Mouse (Mus musculus) neural tube, embryonic 13.5 days (tissue): ENCODE results near the gene Ccdc24. TPM values are rescaled to one million over a fixed set of nuclear protein-coding genes. Genes with fewer than 3 reads are reported as not detected.

Experiments used
- ATAC-seq: fragments of 200-750 bp; cut with Nextera tagmentation; 2 replicates; pipeline ENCODE4 v1.8.0; 2017; ENCODE audit warnings: low read depth, mild to moderate bottlenecking, moderate TSS enrichment, moderate library complexity
- H3K27ac ChIP-seq: fragments of 300-500 bp; sonication (generic); replicated peaks from 2 replicates; pipeline ENCODE4 v1.5.1; 2015; ENCODE audit warnings: moderate library complexity, mild to moderate bottlenecking, inconsistent platforms
- H3K27me3 ChIP-seq: fragments of 300-500 bp; sonication (generic); 2 replicates; pipeline ENCODE4 v1.6.1; 2015; ENCODE audit warnings: mild to moderate bottlenecking, inconsistent platforms
- H3K36me3 ChIP-seq: fragments of 300-500 bp; sonication (generic); 2 replicates; pipeline ENCODE4 v1.6.1; 2015; ENCODE audit warnings: mild to moderate bottlenecking, inconsistent platforms
- H3K4me1 ChIP-seq: fragments of 300-500 bp; sonication (generic); replicated peaks from 2 replicates; pipeline ENCODE4 v1.6.1; 2015; ENCODE audit warnings: inconsistent platforms
- H3K4me2 ChIP-seq: fragments of 300-500 bp; sonication (generic); 2 replicates; pipeline ENCODE4 v1.6.1; 2015; ENCODE audit warnings: inconsistent platforms, mild to moderate bottlenecking, moderate library complexity
- H3K4me3 ChIP-seq: fragments of 300-500 bp; sonication (generic); 2 replicates; pipeline ENCODE4 v1.5.1; 2015; ENCODE audit warnings: mild to moderate bottlenecking, inconsistent platforms
- H3K9ac ChIP-seq: fragments of 300-500 bp; sonication (generic); 2 replicates; pipeline ENCODE4 v1.6.1; 2015; ENCODE audit warnings: moderate library complexity, mild to moderate bottlenecking, inconsistent platforms
- H3K9me3 ChIP-seq: fragments of 300-500 bp; sonication (generic); 2 replicates; pipeline ENCODE4 v1.6.1; 2016; ENCODE audit warnings: inconsistent platforms
- WGBS: fragments of 180-500 bp; shearing (Covaris S2); methylation state at CpG from one replicate; pipeline ENCODE4 v1.1.7; 2015; 5-methylcytosine and 5-hydroxymethylcytosine counted together
- polyA plus RNA-seq: library from polyadenylated mRNA; unstranded; fragments of >200 nt; fragmentation: Nextera tagmentation; extraction: Ambion mirVana; gene quantifications from 2 replicates; pipeline ENCODE4 v1.2.1, GENCODE M21; 2015

Gene Ccdc24
- 1.7 and 2.5 TPM in 2 replicates for polyA plus RNA-seq

DNA sequence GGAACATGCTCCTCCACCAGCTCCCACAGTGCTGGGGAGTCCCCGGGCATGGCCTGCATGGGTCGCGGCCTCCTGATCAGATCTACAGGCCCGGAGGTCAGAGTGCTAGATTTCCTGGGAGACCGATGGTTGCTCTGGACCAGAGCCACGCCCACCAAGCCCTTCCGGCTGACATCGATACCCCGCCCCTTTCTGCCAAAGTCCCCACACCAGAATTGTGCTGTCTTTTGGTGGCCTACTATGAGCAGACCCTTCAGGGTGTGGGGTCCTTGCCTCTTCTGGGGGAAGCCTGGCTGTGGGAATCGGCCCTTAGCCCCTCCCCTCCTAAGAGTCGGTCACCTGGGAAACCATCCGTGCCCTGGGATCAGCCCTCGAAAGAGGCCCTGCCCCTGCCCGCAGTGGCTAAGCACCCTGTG lies at the start of gene Ccdc24:
Gene Ccdc24, minus strand, starts transcription at position 87 of the 416 bp plus-strand sequence.
- WGBS: 10% methylated on average over 14 of the region's 14 CpGs
- Histone ChIP-seq H3K9me3 (no peaks in the 10 kb centered on the region), H3K27me3 (peaks cover 2% of the 10 kb centered on the region; the same call in 1 of the 2 replicates), H3K4me2 (peak within 1 kb of the TSS; percentile 35), H3K36me3 (peaks cover 47% of the 10 kb centered on the region), H3K9ac (peak within 1 kb of the TSS; percentile 23; the same call in 1 of the 2 replicates), H3K27ac (no peak within 1 kb of the TSS), H3K4me1 (peaks cover 24% of the 10 kb centered on the region), H3K4me3 (no peak within 1 kb of the TSS)
- ATAC-seq: peak; percentile 16; the same call in 1 of the 2 replicates

DNA sequence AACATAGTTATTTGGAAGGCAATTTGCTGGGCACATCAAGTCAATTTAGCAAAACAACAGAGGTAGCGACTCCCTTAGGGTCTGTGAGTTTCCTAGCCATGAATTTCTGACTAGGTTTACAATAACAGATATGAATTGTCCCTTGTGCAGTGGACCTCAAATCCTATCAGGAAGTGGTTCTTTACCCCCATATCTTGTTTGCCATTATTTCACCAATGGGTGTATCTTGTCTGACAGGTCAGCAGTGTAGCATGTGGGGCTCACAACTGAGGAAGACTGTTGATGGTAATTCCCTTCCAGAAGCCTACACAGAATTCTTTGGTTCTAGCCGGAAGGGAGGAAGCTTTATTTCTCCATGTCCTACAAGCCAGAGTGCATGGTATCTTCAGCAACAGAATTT lies 49.0 kb upstream of the Ccdc24 start:
- Histone ChIP-seq H3K9me3 (no peaks in the 10 kb centered on the region), H3K27me3 (peaks cover 24% of the 10 kb centered on the region), H3K36me3 (no peaks in the 10 kb centered on the region), H3K4me2 (no peak overlapping the region), H3K4me1 (peaks cover 4% of the 10 kb centered on the region), H3K27ac (no peak overlapping the region), H3K9ac (no peak overlapping the region), H3K4me3 (no peak overlapping the region)
- ATAC-seq: no peak
- WGBS: 84% methylated on average over 2 of the region's 2 CpGs

DNA sequence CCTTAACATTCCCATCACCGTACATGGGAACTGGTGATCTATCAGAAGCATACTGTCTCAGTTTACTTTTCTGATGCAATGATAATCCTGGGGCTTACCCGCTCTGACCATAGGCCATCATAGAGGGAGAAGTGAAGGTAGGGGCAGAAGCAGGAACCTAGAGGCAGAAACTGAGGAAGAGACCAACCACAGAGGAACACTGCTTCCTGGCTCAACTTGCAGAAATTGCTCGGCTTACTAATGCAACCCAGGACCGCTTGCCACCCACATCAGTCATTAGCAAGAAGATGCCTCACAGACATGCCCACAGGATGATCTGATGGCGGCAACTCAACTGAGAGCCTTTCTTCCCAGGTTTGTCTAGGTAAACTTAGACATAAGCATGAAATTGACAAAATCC lies 46.4 kb upstream of the Ccdc24 start:
- no peaks in the 10 kb centered on the region for H3K9me3 ChIP-seq
- H3K9ac ChIP-seq: no peak overlapping the region
- H3K27me3 ChIP-seq: peaks cover under 1% of the 10 kb centered on the region; the same call in 1 of the 2 replicates
- no peak for ATAC-seq
- no peak overlapping the region for H3K4me2 ChIP-seq
- H3K36me3 ChIP-seq: no peaks in the 10 kb centered on the region
- H3K4me3 ChIP-seq: no peak overlapping the region
- WGBS: 92% methylated on average over 5 of the region's 5 CpGs
- H3K27ac ChIP-seq: no peak overlapping the region
- H3K4me1 ChIP-seq: peaks cover 17% of the 10 kb centered on the region

DNA sequence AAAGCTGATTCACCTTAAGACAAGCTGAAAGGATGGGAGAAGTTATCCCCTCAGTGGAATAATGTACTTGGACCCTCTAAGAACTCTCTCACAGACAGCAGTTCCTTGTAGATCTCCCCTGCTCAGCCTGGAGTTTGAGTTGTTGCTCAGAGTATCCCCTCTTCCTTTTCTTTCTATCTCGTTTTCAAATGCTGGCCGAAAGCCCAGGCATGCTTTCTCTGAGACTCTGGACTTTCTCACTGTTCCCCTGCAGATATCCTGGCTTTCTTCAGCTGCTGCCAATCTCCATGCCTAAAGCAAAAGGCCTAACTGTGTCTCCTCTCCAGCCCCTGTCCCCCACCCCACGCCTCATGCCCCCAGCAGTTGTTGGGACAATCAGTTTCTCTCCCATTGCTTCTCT lies 45.9 kb upstream of the Ccdc24 start:
- no peak for ATAC-seq
- Histone ChIP-seq H3K27me3 (no peaks in the 10 kb centered on the region; the same call in 1 of the 2 replicates), H3K9me3 (no peaks in the 10 kb centered on the region), H3K36me3 (no peaks in the 10 kb centered on the region), H3K9ac (no peak overlapping the region), H3K4me2 (no peak overlapping the region), H3K4me3 (no peak overlapping the region), H3K27ac (no peak overlapping the region), H3K4me1 (peaks cover 22% of the 10 kb centered on the region)
- WGBS: 77% methylated on average over 3 of the region's 3 CpGs

DNA sequence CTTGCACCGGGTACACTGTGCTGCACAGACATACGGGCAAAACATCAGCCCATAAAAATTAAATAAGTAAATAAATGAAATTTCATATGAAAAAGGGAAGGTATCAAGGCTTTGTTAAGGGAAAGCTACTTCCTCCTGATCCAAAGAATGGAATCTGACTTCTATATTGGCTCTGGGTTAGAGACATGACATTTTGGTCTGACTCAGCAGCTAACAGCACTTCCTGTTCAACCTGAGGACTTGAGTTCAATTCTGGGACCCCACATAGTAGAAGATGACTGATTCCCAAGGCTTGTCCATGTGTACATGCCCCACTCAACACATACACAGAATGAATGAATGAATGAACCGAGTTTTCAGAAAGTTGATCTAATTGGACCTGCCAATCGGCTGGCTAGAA lies 45.5 kb upstream of the Ccdc24 start:
- WGBS: 94% methylated on average over 4 of the region's 4 CpGs
- no peaks in the 10 kb centered on the region for H3K36me3 ChIP-seq
- H3K4me3 ChIP-seq: no peak overlapping the region
- H3K27ac ChIP-seq: no peak overlapping the region
- no peaks in the 10 kb centered on the region for H3K9me3 ChIP-seq
- ATAC-seq: no peak
- no peaks in the 10 kb centered on the region; the same call in 1 of the 2 replicates for H3K27me3 ChIP-seq
- H3K4me2 ChIP-seq: no peak overlapping the region
- peaks cover 26% of the 10 kb centered on the region for H3K4me1 ChIP-seq
- H3K9ac ChIP-seq: no peak overlapping the region

DNA sequence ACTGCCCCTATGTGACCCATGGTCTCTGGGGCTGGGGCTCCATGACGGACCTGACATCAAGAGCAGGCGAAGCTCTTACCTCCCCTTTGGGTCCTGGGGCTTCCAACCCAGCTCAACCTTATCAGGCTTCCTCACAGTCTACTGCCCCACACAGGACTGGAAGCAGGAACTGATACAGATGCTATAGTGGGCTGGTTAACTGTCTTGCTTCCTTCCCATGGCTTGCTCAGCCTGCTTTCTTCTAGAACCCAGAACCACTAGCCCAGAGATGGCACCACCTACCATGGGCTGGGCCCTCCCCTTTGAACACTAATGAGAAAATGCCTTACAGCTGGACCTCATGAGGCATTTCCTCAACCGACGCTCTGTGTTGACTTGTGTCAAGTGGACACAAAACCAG lies 45.0 kb upstream of the Ccdc24 start:
- ATAC-seq: no peak
- no peak overlapping the region for H3K9ac ChIP-seq
- H3K4me3 ChIP-seq: no peak overlapping the region
- peaks cover 31% of the 10 kb centered on the region for H3K4me1 ChIP-seq
- H3K27me3 ChIP-seq: no peaks in the 10 kb centered on the region; the same call in 1 of the 2 replicates
- H3K27ac ChIP-seq: no peak overlapping the region
- WGBS: 95% methylated on average over 4 of the region's 4 CpGs
- H3K4me2 ChIP-seq: no peak overlapping the region
- H3K36me3 ChIP-seq: 0 out of 2 replicates have a peak, but pooled peaks cover under 1% of the 10 kb centered on the region
- H3K9me3 ChIP-seq: no peaks in the 10 kb centered on the region

DNA sequence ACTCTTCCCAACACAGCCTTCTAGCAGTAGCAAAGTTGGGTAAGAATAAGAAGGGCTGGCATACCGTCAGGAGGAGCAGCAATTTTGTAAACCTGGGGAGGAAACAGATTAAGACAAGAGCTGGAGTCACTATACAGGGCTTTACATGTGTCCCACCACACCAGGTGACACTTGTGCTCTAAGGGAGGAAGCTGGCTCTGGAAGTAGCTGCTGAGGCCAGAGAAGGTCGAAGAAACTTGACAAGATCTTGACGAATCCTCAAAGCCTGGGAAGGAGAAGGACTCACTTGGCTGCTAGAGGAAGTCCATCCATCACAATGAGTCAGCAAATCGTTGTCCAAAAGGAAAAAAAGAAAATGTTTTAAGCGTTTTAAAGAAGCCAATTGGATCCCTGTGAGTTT lies 44.0 kb upstream of the Ccdc24 start:
- H3K36me3 ChIP-seq: peaks cover 10% of the 10 kb centered on the region
- H3K9me3 ChIP-seq: no peaks in the 10 kb centered on the region
- 88% methylated on average over 5 of the region's 5 CpGs for WGBS
- peak overlapping the region; percentile 100 for H3K4me2 ChIP-seq
- H3K27me3 ChIP-seq: no peaks in the 10 kb centered on the region; the same call in 1 of the 2 replicates
- H3K9ac ChIP-seq: no peak overlapping the region
- ATAC-seq: no peak
- no peak overlapping the region for H3K27ac ChIP-seq
- H3K4me3 ChIP-seq: no peak overlapping the region
- peaks cover 41% of the 10 kb centered on the region for H3K4me1 ChIP-seq

DNA sequence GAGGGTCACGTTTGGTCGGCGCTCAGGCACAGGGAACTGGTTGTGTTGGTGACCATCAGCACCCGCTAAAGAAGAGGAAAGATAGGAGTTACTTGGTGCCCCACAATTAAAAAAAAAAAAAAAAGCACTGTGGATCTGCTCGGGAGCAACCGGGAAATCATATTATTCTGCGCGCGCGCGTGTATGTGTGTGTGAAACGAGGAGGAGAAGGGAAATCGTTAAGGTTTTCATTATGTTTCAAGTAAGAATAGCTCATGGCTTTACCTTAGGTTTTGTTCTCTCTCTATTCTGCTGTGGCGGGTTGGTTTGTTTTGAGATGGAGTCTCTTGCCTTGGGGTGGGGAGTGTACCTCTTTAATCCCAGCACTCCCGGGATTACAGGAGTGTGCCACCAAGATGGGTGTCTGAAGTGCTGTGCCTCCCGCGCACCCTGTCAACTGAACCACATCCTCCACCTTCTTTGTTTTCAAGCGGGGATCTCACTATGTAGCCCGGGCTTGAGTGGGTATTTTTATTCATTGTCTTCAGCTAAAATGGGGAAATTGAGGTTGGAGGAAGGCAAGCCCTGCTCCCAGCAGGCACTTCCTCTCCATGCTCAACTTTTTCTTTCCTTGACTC lies 43.2 kb upstream of the Ccdc24 start:
- 5% methylated on average over 19 of the region's 19 CpGs for WGBS
- Histone ChIP-seq H3K9me3 (no peaks in the 10 kb centered on the region), H3K27ac (peak overlapping the region; percentile 85), H3K36me3 (peaks cover 18% of the 10 kb centered on the region), H3K4me1 (peaks cover 49% of the 10 kb centered on the region), H3K4me3 (peak overlapping the region; percentile 63), H3K27me3 (no peaks in the 10 kb centered on the region), H3K4me2 (peak overlapping the region; percentile 100), H3K9ac (peak overlapping the region; percentile 96)
- no peak for ATAC-seq

DNA sequence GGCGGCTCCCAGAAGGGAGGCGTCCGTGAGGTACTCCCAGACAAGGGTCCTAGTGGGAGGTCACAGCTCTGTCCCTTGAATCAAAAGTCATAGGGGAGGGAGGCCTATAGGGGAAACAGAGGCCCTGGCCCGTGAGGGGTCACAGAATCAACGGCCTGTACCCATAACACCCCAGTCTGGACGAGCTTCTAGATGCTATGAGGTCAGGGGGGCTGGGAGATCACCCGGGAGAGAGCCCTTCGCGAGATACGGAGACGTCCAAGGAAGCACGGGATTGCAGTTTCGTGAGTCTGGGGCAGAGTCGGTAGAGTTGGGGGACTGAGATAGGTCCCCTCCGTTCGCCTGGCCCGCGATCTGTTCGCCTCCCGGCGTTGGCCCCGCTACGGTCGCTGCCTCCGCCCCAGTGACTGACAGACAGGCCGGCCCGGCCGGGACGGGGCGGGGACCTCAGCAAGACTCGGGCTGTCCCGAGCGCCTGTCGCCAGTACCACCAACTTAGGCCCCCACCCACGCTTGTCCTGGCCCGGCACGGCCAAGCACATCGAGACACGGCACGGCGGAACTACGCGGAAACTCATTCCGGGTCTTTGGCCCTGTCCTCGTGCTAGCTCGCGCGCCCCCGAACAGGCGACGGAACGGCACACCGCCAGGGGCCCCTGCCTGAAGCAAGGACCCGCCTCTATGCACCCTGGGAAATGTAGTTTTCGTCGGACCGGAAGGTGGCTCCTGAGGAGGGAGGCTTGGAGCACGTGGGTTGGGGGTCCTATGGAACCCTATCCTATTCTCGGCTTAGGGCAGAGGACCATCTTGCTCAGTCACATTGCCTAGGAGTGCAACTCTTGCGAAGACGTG lies 42.5 kb upstream of the Ccdc24 start, which contains the start of gene Ipo13:
Gene Ipo13, minus strand, starts transcription at position 409 of the 852 bp plus-strand sequence.
- ATAC-seq: peak; percentile 96
- Histone ChIP-seq H3K4me2 (peak within 1 kb of the TSS; percentile 100), H3K36me3 (peaks cover 23% of the 10 kb centered on the region), H3K9me3 (no peaks in the 10 kb centered on the region), H3K4me1 (peaks cover 56% of the 10 kb centered on the region), H3K9ac (peak within 1 kb of the TSS; percentile 96), H3K27ac (peak within 1 kb of the TSS; percentile 85), H3K4me3 (peak within 1 kb of the TSS; percentile 63), H3K27me3 (no peaks in the 10 kb centered on the region)
- WGBS: under 1% methylated on average over 61 of the region's 61 CpGs

DNA sequence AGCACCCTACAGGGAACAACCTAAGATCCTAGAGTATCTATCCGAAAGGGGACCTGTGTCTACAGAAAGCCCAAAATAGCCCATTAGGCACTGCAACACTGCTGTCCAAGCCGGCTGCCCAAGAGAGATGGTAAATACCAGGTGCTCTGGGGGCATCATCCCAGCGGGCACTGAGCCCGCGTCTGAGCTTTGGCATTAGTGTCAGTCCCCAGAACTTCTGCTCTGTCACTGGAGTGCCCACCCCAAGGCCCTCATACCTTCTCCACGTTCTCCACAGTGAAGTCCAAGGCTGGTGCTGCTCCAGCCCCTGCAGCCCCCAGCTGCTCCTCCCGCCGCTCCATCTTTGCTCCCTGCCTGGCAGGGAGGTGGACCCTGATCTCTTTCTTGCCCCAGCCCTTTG lies 41.7 kb upstream of the Ccdc24 start:
- H3K36me3 ChIP-seq: peaks cover 23% of the 10 kb centered on the region
- H3K9me3 ChIP-seq: no peaks in the 10 kb centered on the region
- peak overlapping the region; percentile 96 for H3K9ac ChIP-seq
- 0 out of 2 replicates have a peak overlapping the region, but pooled peaks have one; percentile 85 for H3K27ac ChIP-seq
- H3K4me3 ChIP-seq: peak overlapping the region; percentile 63
- peak overlapping the region; percentile 100 for H3K4me2 ChIP-seq
- H3K4me1 ChIP-seq: peaks cover 64% of the 10 kb centered on the region
- no peak for ATAC-seq
- WGBS: 17% methylated on average over 8 of the region's 8 CpGs
- no peaks in the 10 kb centered on the region for H3K27me3 ChIP-seq

DNA sequence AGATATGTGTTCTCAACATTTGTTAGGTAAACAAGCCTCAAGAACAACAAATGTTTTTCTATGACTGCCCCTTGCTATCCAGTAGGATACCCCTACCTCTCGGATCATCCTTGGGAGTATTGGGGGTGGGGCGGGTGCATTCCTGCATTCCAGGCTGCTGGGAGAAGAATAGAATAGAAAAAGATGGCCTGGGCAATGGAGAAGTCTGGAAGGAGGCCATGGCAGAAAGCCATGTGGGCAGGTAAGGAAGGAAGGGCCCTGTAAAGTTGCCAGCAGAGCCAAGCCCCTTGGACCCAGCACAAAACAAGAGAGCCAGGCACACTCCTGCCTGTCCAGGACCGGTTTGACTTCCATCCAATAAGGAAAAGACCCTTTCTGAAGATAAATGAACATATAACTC lies 41.1 kb upstream of the Ccdc24 start:
- H3K27ac ChIP-seq: no peak overlapping the region
- peak overlapping the region; percentile 100 for H3K4me2 ChIP-seq
- peak overlapping the region; percentile 96 for H3K9ac ChIP-seq
- peak overlapping the region; percentile 63 for H3K4me3 ChIP-seq
- WGBS: 50% methylated on average over 3 of the region's 3 CpGs
- no peaks in the 10 kb centered on the region for H3K27me3 ChIP-seq
- peaks cover 23% of the 10 kb centered on the region for H3K36me3 ChIP-seq
- H3K4me1 ChIP-seq: peaks cover 70% of the 10 kb centered on the region
- H3K9me3 ChIP-seq: no peaks in the 10 kb centered on the region
- no peak for ATAC-seq

DNA sequence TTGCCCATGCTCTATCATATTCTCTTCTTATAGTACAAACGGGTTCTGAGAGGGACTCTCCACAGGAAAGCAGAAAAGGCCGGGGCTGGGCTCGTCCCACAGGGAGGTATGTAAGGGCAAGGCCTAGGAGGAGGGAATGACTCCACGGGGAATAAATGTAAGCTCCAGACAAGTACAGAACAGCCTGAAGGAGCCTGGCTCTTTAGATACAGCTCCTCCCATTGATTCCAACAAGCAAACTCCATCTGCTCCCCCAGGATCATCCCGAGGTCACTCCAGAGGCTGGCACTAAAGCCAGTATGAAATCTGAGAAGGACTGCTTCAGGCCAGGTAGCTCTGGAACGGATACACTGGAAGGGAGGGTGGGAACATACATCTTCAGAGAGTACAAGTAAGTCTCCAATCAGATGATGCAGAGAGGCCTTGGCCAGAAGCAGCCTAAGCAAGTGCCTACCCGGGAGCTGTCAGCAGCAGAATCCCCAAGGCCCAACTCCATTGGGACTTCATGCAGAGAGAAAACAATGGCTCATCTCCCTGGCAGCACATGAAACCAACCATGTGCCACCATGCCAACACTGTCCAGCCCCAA lies 40.4 kb upstream of the Ccdc24 start:
- Histone ChIP-seq H3K27me3 (no peaks in the 10 kb centered on the region), H3K9me3 (no peaks in the 10 kb centered on the region), H3K36me3 (peaks cover 23% of the 10 kb centered on the region), H3K9ac (peak overlapping the region; percentile 96), H3K27ac (no peak overlapping the region), H3K4me3 (peak overlapping the region; percentile 63), H3K4me1 (peaks cover 77% of the 10 kb centered on the region), H3K4me2 (peak overlapping the region; percentile 100)
- WGBS: 52% methylated on average over 7 of the region's 7 CpGs
- ATAC-seq: no peak
